Mouse (Mus musculus): ENCODE measurements around the gene Fam57b. TPM values are rescaled to one million over a fixed set of nuclear protein-coding genes. Genes with fewer than 3 reads are reported as not detected.

Fam57b gene
- 0.35 and 0.56 TPM in 2 replicates for polyA plus RNA-seq (2012)

- TF ChIP-seq GATA1 (IDR thresholded peaks at IDR 0.05; ENCODE audit: low read length): no peak
Observed at GRCm38 (mm10) chr7:126797411-126798126, at the start of gene Fam57b. Gene Fam57b, plus strand, starts transcription at chr7:126797668.

- no peak for TF ChIP-seq GATA1 (IDR thresholded peaks at IDR 0.05; ENCODE audit: low read length)
Observed at GRCm38 (mm10) chr7:126748824-126749223, 48.6 kb upstream of the Fam57b start.

GRCm38 (mm10) chr7:126749582-126750343 lies 47.7 kb upstream of the Fam57b start:
- no peak for TF ChIP-seq GATA1 (IDR thresholded peaks at IDR 0.05; ENCODE audit: low read length)

GRCm38 (mm10) chr7:126754866-126755265 lies 42.6 kb upstream of the Fam57b start:
- no peak for TF ChIP-seq GATA1 (IDR thresholded peaks at IDR 0.05; ENCODE audit: low read length)

GRCm38 (mm10) chr7:126758539-126758938 lies 38.9 kb upstream of the Fam57b start:
- no peak for TF ChIP-seq GATA1 (IDR thresholded peaks at IDR 0.05; ENCODE audit: low read length)

GRCm38 (mm10) chr7:126759050-126759671 lies 38.3 kb upstream of the Fam57b start, which contains the start of gene Mapk3:
Gene Mapk3, plus strand, starts transcription at chr7:126759601.
- no peak for TF ChIP-seq GATA1 (IDR thresholded peaks at IDR 0.05; ENCODE audit: low read length)

- no peak for TF ChIP-seq GATA1 (IDR thresholded peaks at IDR 0.05; ENCODE audit: low read length)
Observed at GRCm38 (mm10) chr7:126759672-126760390, 37.6 kb upstream of the Fam57b start.

- TF ChIP-seq GATA1 (IDR thresholded peaks at IDR 0.05; ENCODE audit: low read length): no peak
Observed at GRCm38 (mm10) chr7:126760391-126760802, 37.1 kb upstream of the Fam57b start.

GRCm38 (mm10) chr7:126760956-126761355 lies 36.5 kb upstream of the Fam57b start:
- TF ChIP-seq GATA1 (IDR thresholded peaks at IDR 0.05; ENCODE audit: low read length): no peak

- TF ChIP-seq GATA1 (IDR thresholded peaks at IDR 0.05; ENCODE audit: low read length): no peak
Observed at GRCm38 (mm10) chr7:126761529-126762067, 35.9 kb upstream of the Fam57b start.

GRCm38 (mm10) chr7:126762471-126763008 lies 34.9 kb upstream of the Fam57b start:
- no peak for TF ChIP-seq GATA1 (IDR thresholded peaks at IDR 0.05; ENCODE audit: low read length)

GRCm38 (mm10) chr7:126765540-126765939 lies 31.9 kb upstream of the Fam57b start:
- TF ChIP-seq GATA1 (IDR thresholded peaks at IDR 0.05; ENCODE audit: low read length): no peak

GRCm38 (mm10) chr7:126766201-126766600 lies 31.3 kb upstream of the Fam57b start, which contains the start of gene Gdpd3:
Gene Gdpd3, plus strand, starts transcription at chr7:126766334.
- TF ChIP-seq GATA1 (IDR thresholded peaks at IDR 0.05; ENCODE audit: low read length): no peak

GRCm38 (mm10) chr7:126767001-126767400 lies 30.5 kb upstream of the Fam57b start:
- no peak for TF ChIP-seq GATA1 (IDR thresholded peaks at IDR 0.05; ENCODE audit: low read length)

- no peak for TF ChIP-seq GATA1 (IDR thresholded peaks at IDR 0.05; ENCODE audit: low read length)
Observed at GRCm38 (mm10) chr7:126770784-126771183, 26.7 kb upstream of the Fam57b start.
